Mouse (Mus musculus) intestine, embryonic 14.5 days (tissue): ENCODE data around the gene Gdf5. TPM values are rescaled to one million over a fixed set of nuclear protein-coding genes. Genes with fewer than 3 reads are reported as not detected.

ENCODE experiments used
- ATAC-seq: fragments of 200-750 bp; cut with Nextera tagmentation; replicated peaks from 2 replicates; pipeline ENCODE4 v1.8.0; 2017; ENCODE audit warnings: low read depth, moderate number of reproducible peaks, moderate TSS enrichment, moderate library complexity; ENCODE audit not compliant: low FRiP score, low TSS enrichment
- DNase-seq: peaks from one replicate; pipeline ENCODE4 v3.0.0-alpha.2; 2018; ENCODE audit warnings: low spot score
- H3K27ac ChIP-seq: fragments of 300-500 bp; sonication (generic); 2 replicates; pipeline ENCODE4 v1.5.1; 2014; ENCODE audit warnings: low read depth, mild to moderate bottlenecking, control low read depth
- H3K27me3 ChIP-seq: fragments of 300-500 bp; sonication (generic); replicated peaks from 2 replicates; pipeline ENCODE4 v1.6.1; 2014; ENCODE audit warnings: low read length, control low read depth; ENCODE audit not compliant: control insufficient read depth, insufficient read depth
- H3K36me3 ChIP-seq: fragments of 300-500 bp; sonication (generic); 2 replicates; pipeline ENCODE4 v1.6.1; 2014; ENCODE audit warnings: low read length, control low read depth; ENCODE audit not compliant: control insufficient read depth, insufficient read depth
- H3K4me1 ChIP-seq: fragments of 300-500 bp; sonication (generic); replicated peaks from 2 replicates; pipeline ENCODE4 v1.6.1; 2014; ENCODE audit warnings: low read length, control low read depth, mixed read lengths; ENCODE audit not compliant: control insufficient read depth, insufficient read depth
- H3K4me2 ChIP-seq: fragments of 300-500 bp; sonication (generic); 2 replicates; pipeline ENCODE4 v1.6.1; 2014; ENCODE audit warnings: low read length
- H3K4me3 ChIP-seq: fragments of 300-500 bp; sonication (generic); 2 replicates; pipeline ENCODE4 v1.5.1; 2014; ENCODE audit warnings: low read depth, low read length, control low read depth, mixed read lengths
- H3K9ac ChIP-seq: fragments of 300-500 bp; sonication (generic); 2 replicates; pipeline ENCODE4 v1.6.1; 2014; ENCODE audit warnings: mild to moderate bottlenecking, low read length
- H3K9me3 ChIP-seq: fragments of 300-500 bp; sonication (generic); 2 replicates; pipeline ENCODE4 v1.6.1; 2016; ENCODE audit warnings: low read length, control low read depth; ENCODE audit not compliant: control insufficient read depth
- WGBS: fragments of 180-500 bp; shearing (Covaris S2); extraction: QIAGEN DNeasy Blood & Tissue Kit; methylation state at CpG from one replicate; pipeline ENCODE4 v1.1.7; 2014; 5-methylcytosine and 5-hydroxymethylcytosine counted together
- polyA plus RNA-seq: library from polyadenylated mRNA; unstranded; fragments of >200 nt; fragmentation: Nextera tagmentation; extraction: Ambion mirVana; gene quantifications from 2 replicates; pipeline ENCODE4 v1.2.1, GENCODE M21; 2014

Gdf5 gene
- polyA plus RNA-seq, 1 experiment from 2014 or later: 0.81 TPM

- DNase-seq: peak; percentile 89
- Histone ChIP-seq H3K36me3 (no peaks in the 10 kb centered on the region), H3K4me1 (peaks cover 11% of the 10 kb centered on the region), H3K4me3 (no peak overlapping the region), H3K27me3 (0 out of 2 replicates have a peak, but pooled peaks cover 8% of the 10 kb centered on the region), H3K9me3 (no peaks in the 10 kb centered on the region), H3K27ac (no peak overlapping the region), H3K4me2 (no peak overlapping the region), H3K9ac (no peak overlapping the region)
- no peak for ATAC-seq
- 4% methylated on average over 7 of the region's 7 CpGs for WGBS
Observed at GRCm38 (mm10) chr2:155946069-155946468, 902 bp upstream of the Gdf5 start.

DNA sequence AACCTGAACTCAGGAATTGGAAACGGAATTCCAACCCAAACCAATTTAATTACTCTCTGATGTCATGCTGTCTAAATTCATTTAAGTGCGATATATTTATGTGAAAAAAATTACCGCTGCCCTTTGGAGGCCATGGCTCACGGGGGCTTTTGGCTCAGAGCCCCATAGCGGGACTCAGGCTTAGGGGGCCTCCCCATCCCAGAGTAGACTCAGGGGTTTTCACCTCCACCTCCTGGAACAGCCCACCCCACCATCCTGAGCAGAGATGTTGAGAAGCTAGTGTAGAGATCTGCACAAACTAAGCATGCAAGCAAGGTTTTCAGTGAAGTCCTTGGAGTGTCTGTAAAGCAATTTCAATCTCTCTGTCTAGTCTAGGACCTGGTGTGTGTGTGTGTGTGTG, 413 bp upstream of the Gdf5 start:
- no peaks in the 10 kb centered on the region for H3K9me3 ChIP-seq
- H3K4me1 ChIP-seq: peaks cover 11% of the 10 kb centered on the region
- H3K27ac ChIP-seq: no peak overlapping the region
- H3K9ac ChIP-seq: no peak overlapping the region
- H3K27me3 ChIP-seq: 0 out of 2 replicates have a peak, but pooled peaks cover 8% of the 10 kb centered on the region
- 50% methylated on average over 5 of the region's 5 CpGs for WGBS
- no peaks in the 10 kb centered on the region for H3K36me3 ChIP-seq
- ATAC-seq (no peak), DNase-seq (no peak)
- no peak overlapping the region for H3K4me3 ChIP-seq
- no peak overlapping the region for H3K4me2 ChIP-seq

GRCm38 (mm10) chr2:155944685-155945084, 482 bp downstream of the Gdf5 start:
- ATAC-seq: 0 out of 2 replicates have a peak, but pooled peaks have one; percentile 38
- no peak for DNase-seq
- Histone ChIP-seq H3K4me2 (no peak overlapping the region; the same call in 1 of the 2 replicates), H3K27ac (no peak overlapping the region), H3K36me3 (no peaks in the 10 kb centered on the region), H3K27me3 (0 out of 2 replicates have a peak, but pooled peaks cover 4% of the 10 kb centered on the region), H3K4me3 (no peak overlapping the region), H3K4me1 (peaks cover 11% of the 10 kb centered on the region), H3K9ac (no peak overlapping the region), H3K9me3 (no peaks in the 10 kb centered on the region)
- WGBS: 77% methylated on average over 4 of the region's 4 CpGs

GRCm38 (mm10) chr2:155943463-155943862, 1.7 kb downstream of the Gdf5 start:
- DNase-seq (peak; percentile 63), ATAC-seq (no peak)
- Histone ChIP-seq H3K27me3 (no peaks in the 10 kb centered on the region), H3K4me2 (peak overlapping the region; percentile 33), H3K4me3 (no peak overlapping the region), H3K36me3 (no peaks in the 10 kb centered on the region), H3K27ac (no peak overlapping the region), H3K4me1 (peaks cover 11% of the 10 kb centered on the region), H3K9ac (no peak overlapping the region; the same call in 1 of the 2 replicates), H3K9me3 (no peaks in the 10 kb centered on the region)
- 3% methylated on average over 8 of the region's 8 CpGs for WGBS

DNA sequence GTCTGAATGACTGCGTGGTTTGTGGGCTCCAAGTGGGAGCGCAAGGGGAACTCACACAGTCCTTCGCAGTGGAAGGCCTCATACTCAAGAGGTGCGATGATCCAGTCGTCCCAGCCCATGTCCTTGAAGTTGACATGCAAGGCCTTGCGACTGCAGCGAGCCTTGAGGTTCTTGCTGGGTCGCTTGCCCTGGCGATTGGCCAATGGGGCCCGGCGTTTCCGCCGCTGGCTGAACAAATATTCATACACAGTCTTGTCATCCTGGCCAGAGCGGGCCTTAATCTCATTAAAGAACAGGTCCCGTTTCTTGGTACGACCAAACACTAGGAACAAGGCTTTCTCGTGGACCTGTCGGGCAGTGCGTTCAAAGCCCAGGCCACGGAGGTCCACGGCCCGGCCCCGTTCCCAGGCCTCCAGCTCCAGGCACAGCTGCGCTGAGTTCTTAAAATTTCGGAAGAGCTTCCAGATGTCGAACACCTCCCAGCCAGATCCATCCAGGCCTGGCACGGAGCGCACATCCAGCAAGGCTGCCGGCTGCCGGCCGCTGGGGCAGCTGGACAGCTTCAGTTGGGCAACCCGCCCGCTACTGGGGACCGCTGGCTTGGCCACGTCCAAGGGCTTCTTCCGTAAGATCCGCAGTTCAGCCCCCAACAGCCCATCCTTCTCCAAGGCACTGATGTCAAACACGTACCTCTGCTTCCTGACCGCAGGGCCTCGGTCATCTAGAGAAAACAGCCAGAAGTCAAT, 3.3 kb downstream of the Gdf5 start:
- peaks cover 7% of the 10 kb centered on the region; the same call in 1 of the 2 replicates for H3K4me1 ChIP-seq
- ATAC-seq (no peak), DNase-seq (no peak)
- H3K4me2 ChIP-seq: no peak overlapping the region
- H3K27me3 ChIP-seq: no peaks in the 10 kb centered on the region
- no peak overlapping the region for H3K27ac ChIP-seq
- H3K9ac ChIP-seq: no peak overlapping the region
- whole genome bisulfite sequencing: 86% methylated on average over 40 of the region's 40 CpGs
- no peak overlapping the region for H3K4me3 ChIP-seq
- H3K36me3 ChIP-seq: no peaks in the 10 kb centered on the region
- no peaks in the 10 kb centered on the region for H3K9me3 ChIP-seq

- 86% methylated on average over 3 of the region's 3 CpGs for WGBS
- Histone ChIP-seq H3K9ac (no peak within 1 kb of the TSS), H3K4me2 (no peak within 1 kb of the TSS), H3K27ac (no peak within 1 kb of the TSS), H3K27me3 (no peaks in the 10 kb centered on the region), H3K4me3 (no peak within 1 kb of the TSS), H3K9me3 (no peaks in the 10 kb centered on the region), H3K36me3 (no peaks in the 10 kb centered on the region), H3K4me1 (peaks cover 7% of the 10 kb centered on the region; the same call in 1 of the 2 replicates)
- DNase-seq (no peak), ATAC-seq (no peak)
Observed at GRCm38 (mm10) chr2:155940681-155941080, 4.5 kb downstream of the Gdf5 start, which contains the start of gene Gm15557. Gene Gm15557, plus strand, starts transcription at chr2:155940728.

GRCm38 (mm10) chr2:155939897-155940529, 5.2 kb downstream of the Gdf5 start:
- no peaks in the 10 kb centered on the region for H3K36me3 ChIP-seq
- H3K27ac ChIP-seq: no peak overlapping the region
- no peak overlapping the region for H3K4me3 ChIP-seq
- H3K4me2 ChIP-seq: no peak overlapping the region
- ATAC-seq (no peak), DNase-seq (no peak)
- no peaks in the 10 kb centered on the region for H3K9me3 ChIP-seq
- no peaks in the 10 kb centered on the region for H3K27me3 ChIP-seq
- WGBS: 68% methylated on average over 7 of the region's 7 CpGs
- H3K4me1 ChIP-seq: peaks cover 7% of the 10 kb centered on the region; the same call in 1 of the 2 replicates
- no peak overlapping the region for H3K9ac ChIP-seq

DNA sequence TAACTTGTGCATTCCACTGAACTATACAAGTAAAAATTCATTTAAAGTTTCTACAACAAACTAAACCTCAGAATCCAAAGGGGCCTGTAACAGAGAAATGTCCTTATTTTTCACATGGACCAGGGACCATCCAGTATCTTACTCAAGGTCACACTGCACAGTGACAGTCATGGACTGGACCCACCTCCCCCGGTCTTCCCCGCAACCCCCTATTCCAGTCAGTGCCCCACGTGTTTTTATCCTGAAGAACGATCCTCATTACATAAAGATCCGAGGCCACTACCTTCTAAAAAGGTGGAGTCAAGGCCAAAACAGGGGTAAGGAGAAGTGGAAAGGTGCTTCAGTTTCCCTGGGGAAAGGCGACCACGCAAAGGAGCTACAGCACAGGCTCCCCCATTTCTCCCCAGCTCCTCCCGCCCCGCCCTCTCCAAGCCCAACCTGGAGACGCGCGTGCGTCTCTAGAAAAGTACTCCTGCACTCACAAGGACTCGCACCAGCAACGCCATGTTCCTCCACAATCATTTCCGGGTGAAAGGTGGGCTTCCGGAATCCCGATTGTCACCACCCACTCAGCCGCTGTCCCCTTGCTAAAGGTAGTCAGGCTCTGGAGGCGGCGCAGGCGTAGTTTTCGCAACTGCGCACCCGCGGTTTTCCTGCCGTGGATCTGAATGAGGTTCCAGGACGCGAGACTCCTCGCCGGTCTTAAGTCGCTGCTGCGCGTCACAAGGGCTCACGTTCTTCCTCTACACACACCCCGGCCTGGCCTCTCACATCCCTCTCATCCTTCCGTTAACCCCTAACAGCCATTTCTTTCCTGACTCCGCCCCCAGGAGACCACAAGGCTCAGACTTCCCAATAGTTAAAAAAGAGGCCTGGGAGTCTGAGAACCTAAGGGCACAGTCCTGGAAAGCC, 15.4 kb downstream of the Gdf5 start, which contains the start of gene Uqcc1:
Gene Uqcc1, minus strand, starts transcription at position 780 of the 912 bp plus-strand sequence.
- Histone ChIP-seq H3K27ac (peak within 1 kb of the TSS; percentile 89), H3K27me3 (no peaks in the 10 kb centered on the region)
- WGBS: under 1% methylated on average over 38 of the region's 38 CpGs

More for the DNA sequence above, 15.4 kb downstream of the Gdf5 start, which contains the start of gene Uqcc1:
- Histone ChIP-seq H3K9ac (peak within 1 kb of the TSS; percentile 57), H3K4me2 (peak within 1 kb of the TSS; percentile 80), H3K36me3 (no peaks in the 10 kb centered on the region), H3K4me1 (peaks cover 9% of the 10 kb centered on the region), H3K9me3 (no peaks in the 10 kb centered on the region), H3K4me3 (peak within 1 kb of the TSS; percentile 77)
- DNase-seq: peak; percentile 93
- ATAC-seq: peak; percentile 94
